Mouse (Mus musculus): Measurements from ENCODE around the gene Kifc1.

Gene Kifc1

DNA sequence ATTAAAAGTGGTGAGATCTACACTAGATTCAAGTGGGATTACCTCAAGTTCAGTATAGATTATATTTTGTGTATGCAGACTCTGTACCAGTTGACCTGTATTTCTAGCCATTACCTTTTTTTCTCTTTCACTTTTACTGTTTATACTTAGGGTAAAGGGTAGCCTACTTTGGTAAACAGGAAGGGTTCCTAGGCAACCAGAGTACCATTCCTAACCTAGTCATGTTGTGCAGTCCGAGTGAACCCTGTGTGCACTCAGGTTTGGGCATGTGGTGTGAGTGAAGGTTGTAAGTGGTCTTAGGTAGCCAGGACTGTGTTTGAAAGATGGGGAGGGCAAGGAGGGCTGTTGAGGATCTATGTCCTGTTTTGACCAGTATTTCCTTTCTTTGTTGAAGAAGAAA lies 39.1 kb downstream of the Kifc1 start:
- no peak for DNase-seq (ENCODE audit: low read depth, low spot score)

DNA sequence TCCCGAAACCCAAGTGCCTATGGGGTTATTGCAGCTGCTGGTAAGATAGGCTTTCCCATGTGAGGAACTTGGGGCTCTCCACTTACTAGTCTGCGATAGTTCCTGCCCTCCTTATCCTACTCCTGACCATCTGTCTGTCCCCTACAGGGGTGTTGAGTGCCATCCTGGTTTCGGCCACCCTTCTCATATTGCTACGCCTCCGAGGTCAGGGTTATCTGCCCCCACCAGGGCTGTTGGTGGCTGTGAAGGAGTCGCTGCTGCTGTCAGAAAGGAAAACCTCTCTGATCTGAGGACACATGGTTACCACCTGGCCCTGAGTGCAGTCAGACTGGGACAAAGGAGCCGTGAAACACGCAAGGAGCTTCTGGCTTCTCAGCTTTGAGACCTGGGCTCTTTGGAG lies 42.3 kb downstream of the Kifc1 start:
- no peak for DNase-seq (ENCODE audit: low read depth, low spot score)

DNA sequence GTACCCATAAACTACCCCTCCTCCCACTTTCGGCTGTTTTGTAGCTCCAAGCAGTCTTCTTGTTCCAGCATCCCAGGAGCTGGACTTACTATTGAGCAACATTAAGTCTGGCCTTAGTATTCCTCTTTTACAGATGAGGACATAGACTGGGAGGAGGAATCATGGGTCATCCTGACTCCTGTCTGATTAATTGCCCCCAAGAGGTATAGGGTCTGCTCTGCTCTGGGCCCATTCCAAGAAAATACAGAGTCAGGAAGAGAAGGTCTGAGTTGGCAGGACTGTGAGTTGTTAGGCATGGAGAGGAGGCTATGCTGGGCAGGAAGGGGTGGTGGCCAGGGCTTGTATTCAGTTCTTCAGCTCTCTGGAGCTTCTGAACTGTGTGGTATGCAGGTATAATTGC lies 46.3 kb downstream of the Kifc1 start:
- no peak for DNase-seq (ENCODE audit: low read depth, low spot score)

DNA sequence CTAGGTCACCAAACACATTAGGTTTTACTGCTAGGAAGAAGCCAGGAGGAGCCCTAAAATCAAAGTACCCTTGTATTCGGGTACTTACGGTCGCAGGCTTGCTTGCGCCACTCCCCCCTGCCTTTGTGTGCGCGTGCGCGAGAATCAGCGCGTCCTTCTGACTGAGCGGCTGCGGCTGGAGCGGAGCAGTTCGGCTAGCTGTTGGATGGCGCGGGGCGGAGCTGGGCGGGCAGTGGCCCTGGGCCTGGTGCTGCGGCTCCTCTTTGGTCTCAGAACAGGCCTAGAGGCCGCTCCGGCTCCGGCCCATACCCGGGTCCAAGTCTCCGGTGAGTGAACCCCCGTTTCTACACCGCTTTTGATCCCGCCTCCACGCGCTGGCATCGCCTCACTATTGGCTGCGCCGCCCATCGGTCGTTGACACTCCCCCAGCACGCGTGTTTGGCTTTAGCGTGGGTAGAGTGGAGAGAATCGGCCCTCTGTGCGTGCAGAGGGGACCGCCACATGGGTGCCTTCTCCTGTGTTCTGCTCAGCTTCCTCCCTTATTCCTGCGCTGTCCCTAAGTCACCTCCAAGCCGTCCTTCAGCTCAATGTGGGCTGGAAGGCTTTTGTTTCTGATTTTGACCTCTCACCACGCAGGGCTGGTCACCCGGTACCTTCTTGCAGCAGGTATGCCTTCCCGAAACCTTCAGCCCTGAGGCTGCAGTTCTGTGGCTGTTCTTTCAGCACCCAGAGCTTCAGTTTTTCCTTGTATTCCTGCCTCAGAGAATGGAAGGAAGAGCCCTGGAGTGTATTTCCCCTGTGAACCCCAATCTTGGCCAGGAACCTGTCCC lies 47.3 kb downstream of the Kifc1 start, which contains the start of gene Cd320:
Gene Cd320 (plus strand): TSS at position 126 of the 830 bp plus-strand sequence.
- DNase-seq (ENCODE audit: low read depth, low spot score) = peak; percentile 91

DNA sequence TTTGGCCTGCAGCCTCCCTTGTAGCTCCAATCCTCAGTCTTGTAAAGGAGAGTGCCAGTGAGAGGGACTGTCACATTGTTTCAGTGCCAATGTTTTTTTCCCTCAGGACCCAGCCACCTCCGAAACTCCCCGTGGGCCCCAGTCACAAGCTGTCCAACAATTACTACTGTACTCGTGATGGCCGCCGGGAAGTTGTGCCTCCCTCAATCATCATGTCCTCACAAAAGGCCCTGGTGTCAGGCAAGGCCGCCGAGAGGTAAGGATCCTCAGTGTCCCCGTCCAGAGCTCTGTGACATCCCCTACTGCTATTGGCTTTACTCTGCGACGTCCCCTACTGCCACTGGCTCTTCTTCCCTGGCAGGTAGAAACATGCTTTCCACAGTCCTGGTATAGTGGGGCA lies 60.9 kb downstream of the Kifc1 start:
- no peak for DNase-seq (ENCODE audit: low read depth, low spot score)

DNA sequence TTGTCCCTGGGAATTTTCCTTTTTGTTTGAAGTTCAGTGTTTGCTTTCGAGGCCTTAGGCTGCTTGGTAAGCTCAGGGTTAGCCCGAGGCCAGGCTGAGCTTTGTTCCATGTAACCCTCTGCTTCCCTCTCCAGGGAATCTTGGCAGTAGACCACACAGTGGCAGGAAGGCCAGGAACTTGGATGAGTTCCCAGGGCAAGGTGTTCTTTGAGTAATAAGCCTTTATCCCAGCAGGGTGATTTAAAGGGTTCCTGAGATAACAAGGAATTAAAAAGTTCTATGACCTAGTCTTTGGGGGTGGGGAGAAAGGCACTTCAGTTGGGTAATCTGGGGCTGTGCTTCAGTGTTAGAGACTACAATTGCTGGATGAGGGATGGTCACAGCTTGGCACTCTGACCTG lies 61.6 kb downstream of the Kifc1 start:
- DNase-seq (ENCODE audit: low read depth, low spot score) = no peak

DNA sequence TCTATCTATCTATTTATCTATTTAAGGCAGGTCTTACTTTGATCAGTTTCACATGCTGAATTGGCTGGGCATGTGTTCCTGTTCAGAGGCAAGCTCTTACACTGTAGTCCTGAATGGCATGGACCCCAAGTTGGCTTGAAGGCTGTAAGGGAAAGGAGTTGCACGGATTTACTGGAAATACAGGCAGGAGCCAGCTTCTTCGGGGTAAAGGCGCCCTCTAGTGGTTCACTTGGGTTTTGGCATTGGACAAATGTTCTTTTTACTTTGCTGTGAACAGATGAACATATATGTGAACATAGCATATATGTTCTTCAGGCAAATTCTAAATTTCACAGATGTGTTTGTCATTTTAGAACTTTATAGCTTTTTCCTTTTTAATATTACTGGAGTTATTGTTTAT lies 63.6 kb downstream of the Kifc1 start:
- DNase-seq (ENCODE audit: low read depth, low spot score) = peak; percentile 59

Measured in embryo, embryonic 11.5 days (tissue).